Mouse (Mus musculus): ENCODE results near the gene Nrp2.

The Nrp2 gene

GRCm38 (mm10) chr1:62853362-62853761 lies 150.3 kb downstream of the Nrp2 start:
- DNase-seq (ENCODE audit: low read depth, low spot score): no peak

- DNase-seq (ENCODE audit: low read depth, low spot score): no peak
Measured at GRCm38 (mm10) chr1:62853996-62854395, 150.9 kb downstream of the Nrp2 start.

- DNase-seq (ENCODE audit: low read depth, low spot score): no peak
Measured at GRCm38 (mm10) chr1:62859098-62859497, 156.0 kb downstream of the Nrp2 start.

- DNase-seq (ENCODE audit: low read depth, low spot score): no peak
Measured at GRCm38 (mm10) chr1:62859556-62860300, 156.6 kb downstream of the Nrp2 start.

- DNase-seq (ENCODE audit: low read depth, low spot score): no peak
Measured at GRCm38 (mm10) chr1:62860327-62860726, 157.2 kb downstream of the Nrp2 start.

- DNase-seq (ENCODE audit: low read depth, low spot score): no peak
Measured at GRCm38 (mm10) chr1:62860788-62861187, 157.7 kb downstream of the Nrp2 start.
